Mouse (Mus musculus) large intestine, adult 2 months (tissue): Measurements from ENCODE around the gene Lmbr1l. TPM values are rescaled to one million over a fixed set of nuclear protein-coding genes. Genes with fewer than 3 reads are reported as not detected.
"Not testable (repeated sequence)": the region's sequence is repeated elsewhere in the genome, so short reads cannot be mapped to it uniquely, and the experiment has no call there.

Experiments
- DNase-seq: peaks from one replicate; pipeline ENCODE4 v3.0.0-alpha.2; 2012; ENCODE audit warnings: low read depth, low spot score
- WGBS: fragments of 180-500 bp; shearing (Covaris S2); methylation state at CpG from one replicate; pipeline ENCODE4 v1.1.7; 2018; 5-methylcytosine and 5-hydroxymethylcytosine counted together
- polyA plus RNA-seq: library from polyadenylated mRNA; depleted of rRNA; stranded (reverse); fragments of >200 nt; gene quantifications from 2 replicates; pipeline ENCODE4 v1.2.3, GENCODE M21; 2012; rRNA removed

Lmbr1l gene
- polyA plus RNA-seq, result 65.8 and 140 TPM in 2 replicates

DNA sequence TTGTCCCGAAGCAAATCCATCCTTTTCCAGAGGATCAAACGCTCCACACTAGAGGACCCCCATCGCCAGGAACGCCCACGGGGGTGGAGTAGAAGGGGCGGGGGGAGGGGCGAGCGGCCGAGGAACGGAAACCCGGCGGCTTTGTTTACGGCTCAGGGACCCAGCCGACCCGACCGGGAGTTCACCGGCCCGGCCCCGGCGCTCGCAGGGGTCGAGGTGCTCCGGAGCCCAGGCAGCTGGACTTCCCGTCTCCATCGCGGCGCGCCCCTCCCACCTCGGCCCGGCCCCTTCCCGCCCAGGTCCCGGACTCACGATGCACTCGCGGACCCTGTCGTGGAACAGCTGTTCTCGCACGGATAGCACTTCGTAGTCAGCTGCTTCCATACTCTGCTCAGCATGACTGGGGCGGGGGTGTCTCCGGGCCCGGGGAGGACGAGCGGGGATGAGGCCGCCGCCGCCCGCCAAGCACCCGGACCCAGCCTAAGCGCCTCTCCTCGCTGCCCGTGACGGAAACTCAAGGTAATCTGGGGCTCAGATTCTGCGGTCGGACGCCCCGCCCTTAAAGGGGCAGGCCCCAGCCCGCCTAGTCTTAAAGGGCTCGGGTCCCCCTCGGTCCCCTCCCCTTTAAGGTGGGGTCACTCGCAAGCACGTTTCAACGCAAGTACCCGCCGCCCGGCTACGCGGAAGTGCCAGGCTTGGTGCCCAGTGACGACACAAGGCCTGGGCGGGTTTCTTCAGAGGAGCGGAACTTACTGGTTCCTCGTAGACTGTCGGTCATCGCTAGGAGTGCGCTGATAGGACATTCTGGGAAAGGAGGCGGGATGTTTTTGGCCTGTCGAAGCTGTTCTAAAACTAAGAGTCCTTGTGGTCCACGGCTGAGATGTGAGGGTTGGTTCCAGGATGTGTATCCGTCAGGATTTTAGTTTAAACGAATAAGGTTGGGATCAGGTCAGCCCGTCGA lies at the start of gene Lmbr1l:
TSS of gene Lmbr1l (minus strand) at position 694 of the 961 bp plus-strand sequence.
- under 1% methylated on average over 82 of the region's 82 CpGs for WGBS
- peak; percentile 97 for DNase-seq

- 81% methylated on average over 3 of the region's 3 CpGs for WGBS
- DNase-seq, result no peak
Measured at GRCm38 (mm10) chr15:98959531-98959930, 41.5 kb upstream of the Lmbr1l start.

DNA sequence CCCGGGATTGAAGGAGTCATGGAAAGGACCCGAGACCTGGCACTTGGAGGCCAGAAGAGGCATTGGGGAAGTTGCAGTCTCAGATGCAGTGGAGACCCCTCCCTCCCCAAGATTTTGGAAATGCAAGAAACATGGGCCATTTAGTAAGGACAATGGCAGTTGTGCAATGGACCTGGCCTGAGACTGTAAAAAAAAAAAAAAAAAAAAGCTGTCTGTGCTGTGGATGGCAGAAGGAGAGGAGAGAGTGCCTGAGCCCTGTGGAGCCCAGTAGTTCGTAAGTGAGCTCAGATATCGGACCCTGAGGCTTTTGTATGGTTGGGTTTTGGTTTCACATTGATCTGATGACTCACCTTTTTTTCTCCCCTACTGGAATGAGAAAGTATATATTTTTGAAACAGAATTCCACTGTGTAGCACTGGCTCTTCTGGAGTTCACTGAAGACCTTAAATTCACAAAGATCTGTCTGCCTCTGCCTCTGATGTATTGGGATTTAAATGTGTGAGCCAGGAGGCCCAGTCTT lies 40.9 kb upstream of the Lmbr1l start:
- DNase-seq, result no peak
- 91% methylated on average over 4 of the region's 4 CpGs for WGBS

DNA sequence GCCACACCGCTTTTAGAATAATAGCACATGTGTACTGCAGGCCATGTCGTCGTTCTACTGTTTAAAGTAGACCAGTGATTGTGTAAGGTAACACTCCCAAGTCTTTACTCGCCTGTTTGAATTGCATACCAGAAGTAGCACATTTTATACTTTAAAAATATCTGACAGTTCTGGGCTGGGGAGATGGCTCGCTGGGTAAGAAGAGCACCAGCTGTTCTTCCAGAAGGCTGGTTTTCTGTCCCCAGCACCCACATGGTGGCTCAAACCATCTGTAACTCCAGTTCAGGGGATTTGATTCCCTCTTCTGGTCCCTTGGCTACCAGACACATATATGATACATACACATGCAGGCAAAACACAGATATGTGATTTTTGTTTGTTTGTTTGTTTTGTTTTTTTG lies 39.4 kb upstream of the Lmbr1l start:
- no peak for DNase-seq
- 76% methylated on average over 5 of the region's 5 CpGs for WGBS

- DNase-seq, result no peak
- 94% methylated on average over 4 of the region's 4 CpGs for WGBS
Measured at GRCm38 (mm10) chr15:98956000-98956399, 38.0 kb upstream of the Lmbr1l start.

GRCm38 (mm10) chr15:98955324-98955723 lies 37.3 kb upstream of the Lmbr1l start:
- 74% methylated on average over 4 of the region's 4 CpGs for WGBS
- no peak for DNase-seq

DNA sequence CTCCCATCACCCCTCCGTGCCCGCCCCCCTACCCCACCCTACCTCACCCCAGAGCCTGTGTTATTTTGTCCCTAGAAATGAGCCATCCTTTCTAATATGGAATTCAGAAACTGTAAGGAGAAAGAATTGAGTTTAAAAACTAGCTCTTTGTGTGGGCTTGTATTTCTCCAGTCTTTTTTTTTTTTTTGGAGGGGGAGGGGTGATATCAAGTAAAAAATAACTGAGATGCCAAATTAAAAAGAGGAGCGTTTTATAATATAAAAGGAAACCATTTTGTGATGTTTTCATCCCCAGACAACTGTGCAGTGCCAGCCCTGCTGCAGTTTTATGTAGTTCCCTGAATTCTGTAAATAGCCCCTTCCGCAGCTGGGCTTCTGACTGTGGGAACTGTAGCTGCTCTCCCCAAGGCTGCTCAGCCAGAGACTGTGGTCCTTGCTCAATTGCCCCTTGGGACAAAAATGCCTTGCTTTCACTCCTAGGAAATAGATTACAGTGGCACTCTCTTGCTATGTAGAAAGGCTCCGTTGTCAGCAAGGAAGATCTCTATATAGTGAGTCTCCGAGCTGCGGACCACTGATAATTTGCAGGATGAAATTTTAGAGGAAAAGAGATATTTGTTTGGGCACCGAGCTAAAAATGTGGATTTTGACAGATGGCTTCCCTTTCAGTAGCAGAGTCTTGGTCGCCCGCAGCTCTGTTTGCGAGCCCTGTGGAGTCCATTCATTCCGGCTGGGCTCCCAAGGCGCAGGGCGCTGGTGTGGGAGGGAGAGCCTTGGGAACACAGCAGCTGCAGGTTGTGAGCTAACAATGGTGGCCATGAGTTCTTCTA lies 36.6 kb upstream of the Lmbr1l start:
- 50% methylated on average over 14 of the region's 14 CpGs for WGBS
- no peak for DNase-seq

GRCm38 (mm10) chr15:98953401-98954356 lies 35.6 kb upstream of the Lmbr1l start, which contains the start of the genes Gm49450 and Tuba1a:
Gm49450 (minus strand) TSS chr15:98953551.
Tuba1a (minus strand) TSS chr15:98953703.
- 6% methylated on average over 28 of the region's 28 CpGs for WGBS

DNA sequence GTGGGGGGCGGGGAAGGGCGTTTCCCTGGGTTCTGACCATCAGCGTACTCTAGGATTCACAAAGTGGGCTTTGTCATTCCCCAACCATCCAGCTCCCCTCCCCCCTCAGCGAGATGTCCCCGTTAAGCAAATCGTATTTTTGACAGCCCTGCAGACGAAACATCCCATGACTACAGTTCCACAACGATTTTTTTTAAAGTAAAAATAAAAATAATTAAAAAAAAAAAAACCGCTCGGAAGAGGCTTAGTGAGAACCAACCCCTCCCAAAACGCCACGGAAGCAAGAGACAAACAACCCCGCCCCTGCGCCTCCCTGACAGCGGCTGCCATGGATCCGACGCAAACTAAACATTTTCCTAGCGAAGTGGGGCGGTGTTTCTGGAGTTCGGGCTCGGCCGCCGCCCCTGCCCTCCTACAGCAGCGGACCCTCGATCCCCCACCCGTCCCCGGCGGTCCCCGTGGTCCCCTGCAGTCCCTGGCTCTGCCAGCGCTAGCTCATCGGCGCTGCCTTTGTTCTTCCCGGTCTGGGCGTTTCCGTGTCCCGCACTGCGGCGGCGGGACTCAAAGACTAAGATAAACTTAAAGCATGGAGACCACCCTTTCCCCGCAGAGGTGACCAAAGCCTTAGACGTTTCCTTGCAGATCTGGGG lies 34.8 kb upstream of the Lmbr1l start:
- WGBS, result 1% methylated on average over 41 of the region's 41 CpGs
- no peak for DNase-seq

More at GRCm38 (mm10) chr15:98953401-98954356, 35.6 kb upstream of the Lmbr1l start, which contains the start of the genes Gm49450 and Tuba1a:
- DNase-seq, result no peak

GRCm38 (mm10) chr15:98952063-98952455 lies 34.0 kb upstream of the Lmbr1l start:
- 28% methylated on average over 5 of the region's 5 CpGs for WGBS
- no peak for DNase-seq

GRCm38 (mm10) chr15:98951122-98952062 lies 33.4 kb upstream of the Lmbr1l start:
- WGBS, result 77% methylated on average over 11 of the region's 15 CpGs
- not testable (repeated sequence) for DNase-seq

DNA sequence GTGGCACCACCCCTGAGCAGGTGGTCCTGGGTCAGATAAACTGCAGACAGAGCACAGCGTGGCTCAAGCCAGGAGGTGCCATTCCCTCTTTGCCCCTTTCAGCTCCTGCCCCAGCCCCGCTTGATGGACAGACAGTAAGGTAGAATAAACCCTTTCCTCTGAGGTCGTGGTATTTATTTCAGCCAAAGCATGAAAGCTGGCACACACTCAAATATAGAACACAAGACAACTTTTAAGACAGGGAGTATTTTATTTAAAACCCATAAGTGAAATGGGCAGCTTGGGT lies 31.5 kb upstream of the Lmbr1l start:
- no peak for DNase-seq
- WGBS, result 63% methylated on average over 3 of the region's 3 CpGs

DNA sequence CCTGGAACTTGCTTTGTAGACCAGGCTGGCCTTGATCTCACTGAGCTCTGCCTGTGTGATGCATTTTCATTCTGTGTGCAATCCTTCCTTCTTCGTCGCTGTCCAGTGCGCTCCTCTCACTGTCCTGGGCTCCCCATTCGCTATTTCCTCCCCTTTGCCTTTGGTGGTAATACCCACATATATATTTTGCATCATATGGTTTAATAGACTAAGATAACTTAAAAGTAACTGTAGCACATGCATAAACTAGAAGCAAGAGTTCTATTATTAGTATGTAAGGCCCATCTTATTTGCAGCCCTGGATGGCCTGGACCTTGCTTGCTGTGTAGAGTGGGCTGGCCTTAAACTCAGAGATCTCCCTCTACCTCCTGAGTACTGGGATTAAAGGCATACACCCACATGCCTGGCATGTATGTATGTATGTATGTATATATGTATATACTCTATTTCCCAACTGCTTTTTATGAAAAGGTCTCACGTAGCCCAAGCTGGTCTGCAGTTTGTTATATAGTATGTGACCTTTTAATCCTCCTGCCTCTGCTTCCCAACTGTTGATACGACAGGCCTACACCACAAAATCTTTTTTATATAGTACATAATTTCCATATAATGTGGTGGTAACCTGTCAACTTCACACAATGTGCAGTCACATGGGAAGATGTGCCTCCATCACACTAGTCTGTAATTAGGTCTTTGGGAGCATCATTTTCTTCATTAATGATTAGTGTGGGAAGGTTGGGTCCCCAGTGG lies 31.0 kb upstream of the Lmbr1l start:
- WGBS, result 81% methylated on average over 6 of the region's 6 CpGs
- no peak for DNase-seq

DNA sequence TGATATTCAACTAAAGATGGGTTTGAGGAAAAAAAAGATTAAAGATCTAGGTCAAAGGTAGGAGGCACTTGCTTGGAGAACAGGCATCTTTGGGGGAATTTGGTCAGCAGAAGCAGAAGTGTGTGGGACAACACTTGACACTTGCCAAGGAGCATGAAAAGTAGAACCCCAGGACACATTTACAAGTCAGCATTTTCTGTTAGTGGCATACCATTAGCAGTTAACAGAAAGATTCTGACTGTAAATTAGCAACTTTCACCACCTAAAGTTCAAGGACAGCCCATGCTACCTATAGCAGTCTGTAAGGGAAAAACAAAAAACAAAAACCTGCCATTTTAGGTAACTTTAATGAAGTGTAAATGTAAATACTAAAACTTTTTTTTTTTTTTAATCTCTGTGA lies 30.4 kb upstream of the Lmbr1l start:
- DNase-seq, result no peak

- no peak for DNase-seq
- WGBS, result 73% methylated on average over 3 of the region's 3 CpGs
Measured at GRCm38 (mm10) chr15:98947884-98948283, 29.9 kb upstream of the Lmbr1l start.

GRCm38 (mm10) chr15:98943133-98943532 lies 25.1 kb upstream of the Lmbr1l start:
- no peak for DNase-seq
- 36% methylated on average over 4 of the region's 4 CpGs for WGBS

- 79% methylated on average over 4 of the region's 4 CpGs for WGBS
Measured at GRCm38 (mm10) chr15:98942081-98942480, 24.1 kb upstream of the Lmbr1l start.

More at GRCm38 (mm10) chr15:98942081-98942480, 24.1 kb upstream of the Lmbr1l start:
- no peak for DNase-seq
